Mouse (Mus musculus): ENCODE results near the gene Arhgap44. TPM values are rescaled to one million over a fixed set of nuclear protein-coding genes. Genes with fewer than 3 reads are reported as not detected.

Gene Arhgap44
- 13.1 TPM for polyA plus RNA-seq (2021)

DNA sequence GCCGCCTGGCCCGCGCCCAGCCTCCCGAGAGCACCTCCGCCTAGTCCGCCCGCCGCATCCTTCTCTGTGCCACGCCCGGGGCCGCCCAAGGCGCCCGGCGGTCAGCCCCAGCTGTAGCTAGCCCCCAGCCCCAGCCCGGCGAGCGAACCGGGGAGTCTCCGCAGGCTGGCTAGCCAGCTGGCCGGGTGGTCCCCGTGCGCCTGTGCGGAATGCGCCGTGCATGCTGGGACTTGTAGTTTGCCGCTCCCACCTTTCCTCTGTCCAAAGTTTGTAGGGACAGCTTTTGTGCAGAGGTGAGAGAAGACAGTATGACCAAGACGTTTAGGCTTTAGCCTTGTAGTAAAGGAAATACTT lies at the start of gene Arhgap44:
Gene Arhgap44, minus strand, starts transcription at position 195 of the 354 bp plus-strand sequence.
- ATAC-seq (peak; percentile 83), DNase-seq (ENCODE audit: low read depth, low spot score) (no peak)
- POLR2A ChIA-PET, result no interaction called here
- H3K27me3 ChIP-seq, result peaks cover 22% of the 10 kb centered on the region
- no peak for TF ChIP-seq CTCF (IDR thresholded peaks at IDR 0.05)
- in situ Hi-C loops (cut with MboI; ENCODE audit: low pct_unique_long_range_greater_than_20kb), result no loop called here
- CTCF ChIA-PET, result no interaction called here

- DNase-seq (ENCODE audit: low read depth, low spot score) (no peak), ATAC-seq (no peak)
- ChIA-PET CTCF (interaction anchor here (0.5 to 1.4 kb wide), 3 partner anchors 14 to 1754 kb away, joined by 3 to 5 read pairs (median 3); no protein-coding TSS in a partner anchor), POLR2A (no interaction called here)
- in situ Hi-C loops (cut with MboI; ENCODE audit: low pct_unique_long_range_greater_than_20kb), result no loop called here
- H3K27me3 ChIP-seq, result peaks cover 4% of the 10 kb centered on the region
- no peak for TF ChIP-seq CTCF (IDR thresholded peaks at IDR 0.05)
These were observed 48.9 kb upstream of the Arhgap44 start for GRCm38 (mm10) chr11:65211701-65212100.

DNA sequence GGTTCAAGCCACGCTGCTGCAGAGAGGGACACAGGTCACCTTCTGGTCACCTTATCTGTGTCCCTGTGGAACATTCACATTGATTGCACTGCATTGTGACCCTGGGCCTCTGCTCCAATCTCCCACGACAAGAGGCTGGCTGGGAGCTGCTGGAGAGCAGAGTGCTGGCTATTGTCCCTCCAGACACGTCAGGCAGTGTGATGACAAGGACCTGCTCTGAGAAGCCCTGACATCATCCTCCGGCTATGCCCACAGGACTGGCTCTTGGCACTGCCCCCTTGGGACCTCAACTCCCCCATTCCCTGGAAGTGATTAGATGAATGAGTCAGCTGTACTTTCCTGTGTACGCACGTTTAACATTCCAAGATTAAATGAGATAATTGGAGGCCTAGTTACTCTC lies 46.7 kb upstream of the Arhgap44 start:
- ATAC-seq, result peak; percentile 65
- no peak for DNase-seq (ENCODE audit: low read depth, low spot score)
- no peak for TF ChIP-seq CTCF (IDR thresholded peaks at IDR 0.05)
- CTCF ChIA-PET, result no interaction called here
- POLR2A ChIA-PET, result no interaction called here
- peaks cover 9% of the 10 kb centered on the region for H3K27me3 ChIP-seq
- in situ Hi-C loops (cut with MboI; ENCODE audit: low pct_unique_long_range_greater_than_20kb), result no loop called here

GRCm38 (mm10) chr11:65205306-65205705 lies 42.5 kb upstream of the Arhgap44 start:
- H3K27me3 ChIP-seq, result peaks cover 12% of the 10 kb centered on the region
- ChIA-PET CTCF (no interaction called here), POLR2A (no interaction called here)
- DNase-seq (ENCODE audit: low read depth, low spot score) (no peak), ATAC-seq (no peak)
- no peak for TF ChIP-seq CTCF (IDR thresholded peaks at IDR 0.05)
- in situ Hi-C loops (cut with MboI; ENCODE audit: low pct_unique_long_range_greater_than_20kb), result no loop called here

DNA sequence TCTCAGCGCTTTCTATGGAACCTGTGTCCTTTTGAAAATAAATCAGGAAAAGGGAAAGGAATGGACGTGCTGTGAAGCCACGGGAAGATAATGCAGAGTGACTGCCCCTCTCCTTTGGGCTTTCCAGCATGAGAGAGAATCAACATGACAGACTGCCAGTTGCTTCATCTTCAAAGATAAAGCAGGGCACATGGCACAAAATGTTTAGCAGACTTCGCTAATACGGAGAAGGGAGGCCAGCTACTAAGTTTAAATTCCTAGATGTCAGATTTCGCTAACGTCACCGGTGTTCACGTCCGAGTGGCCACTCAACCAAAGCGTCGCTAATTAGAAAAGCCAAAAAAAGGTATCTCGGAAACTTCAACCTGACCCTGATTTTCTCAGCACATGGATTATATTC lies 41.9 kb upstream of the Arhgap44 start:
- no peak for ATAC-seq
- H3K27me3 ChIP-seq, result peaks cover 13% of the 10 kb centered on the region
- in situ Hi-C loops (cut with MboI; ENCODE audit: low pct_unique_long_range_greater_than_20kb), result loop anchor here (5.0 kb wide), 1 partner anchor 53 kb away; no protein-coding TSS in a partner anchor
- DNase-seq (ENCODE audit: low read depth, low spot score), result no peak
- TF ChIP-seq CTCF (IDR thresholded peaks at IDR 0.05), result no peak
- ChIA-PET POLR2A (no interaction called here), CTCF (no interaction called here)

- DNase-seq (ENCODE audit: low read depth, low spot score), result no peak
- in situ Hi-C loops (cut with MboI; ENCODE audit: low pct_unique_long_range_greater_than_20kb), result loop anchor here (5.0 kb wide), 1 partner anchor 54 kb away; no protein-coding TSS in a partner anchor
- ATAC-seq, result no peak
- CTCF ChIA-PET, result no interaction called here
- H3K27me3 ChIP-seq, result peaks cover 24% of the 10 kb centered on the region
- no peak for TF ChIP-seq CTCF (IDR thresholded peaks at IDR 0.05)
- POLR2A ChIA-PET, result no interaction called here
These were observed 40.3 kb upstream of the Arhgap44 start for GRCm38 (mm10) chr11:65203020-65203419.

- in situ Hi-C loops (cut with MboI; ENCODE audit: low pct_unique_long_range_greater_than_20kb), result loop anchor here (5.0 kb wide), 1 partner anchor 55 kb away; no protein-coding TSS in a partner anchor
- no peak for ATAC-seq
- TF ChIP-seq CTCF (IDR thresholded peaks at IDR 0.05), result no peak
- POLR2A ChIA-PET, result no interaction called here
- CTCF ChIA-PET, result no interaction called here
- no peak for DNase-seq (ENCODE audit: low read depth, low spot score)
- H3K27me3 ChIP-seq, result peaks cover 24% of the 10 kb centered on the region
These were observed 39.5 kb upstream of the Arhgap44 start for GRCm38 (mm10) chr11:65202236-65202635.

- POLR2A ChIA-PET, result interaction anchor here (1.2 kb wide), 1 partner anchor 10 kb away, joined by 3 read pairs; no protein-coding TSS in a partner anchor
- no peak for TF ChIP-seq CTCF (IDR thresholded peaks at IDR 0.05)
- in situ Hi-C loops (cut with MboI; ENCODE audit: low pct_unique_long_range_greater_than_20kb), result loop anchor here (5.0 kb wide), 1 partner anchor 484 kb away; no protein-coding TSS in a partner anchor
- ATAC-seq, result no peak
- CTCF ChIA-PET, result interaction anchor here (1.1 to 1.8 kb wide), 6 partner anchors 11 to 483 kb away, joined by 3 to 7 read pairs (median 4); no protein-coding TSS in a partner anchor
- peaks cover 42% of the 10 kb centered on the region for H3K27me3 ChIP-seq
- DNase-seq (ENCODE audit: low read depth, low spot score), result no peak
These were observed 35.3 kb upstream of the Arhgap44 start for GRCm38 (mm10) chr11:65198026-65198425.

- DNase-seq (ENCODE audit: low read depth, low spot score), result peak; percentile 39
- peaks cover 43% of the 10 kb centered on the region for H3K27me3 ChIP-seq
- peak; percentile 58 for ATAC-seq
- in situ Hi-C loops (cut with MboI; ENCODE audit: low pct_unique_long_range_greater_than_20kb), result loop anchor here (5.0 kb wide), 1 partner anchor 485 kb away; no protein-coding TSS in a partner anchor
- POLR2A ChIA-PET, result interaction anchor here (1.2 kb wide), 1 partner anchor 10 kb away, joined by 3 read pairs; no protein-coding TSS in a partner anchor
- CTCF ChIA-PET, result interaction anchor here (0.7 to 1.8 kb wide), 9 partner anchors 11 to 484 kb away, joined by 3 to 7 read pairs (median 3); no protein-coding TSS in a partner anchor
- peak; percentile 96 for TF ChIP-seq CTCF (IDR thresholded peaks at IDR 0.05)
These were observed 34.5 kb upstream of the Arhgap44 start for GRCm38 (mm10) chr11:65197280-65197679.

- in situ Hi-C loops (cut with MboI; ENCODE audit: low pct_unique_long_range_greater_than_20kb), result no loop called here
- DNase-seq (ENCODE audit: low read depth, low spot score) (no peak), ATAC-seq (no peak)
- TF ChIP-seq CTCF (IDR thresholded peaks at IDR 0.05), result no peak
- CTCF ChIA-PET, result interaction anchor here (1.3 kb wide), 1 partner anchor 76 kb away, joined by 3 read pairs; no protein-coding TSS in a partner anchor
- POLR2A ChIA-PET, result no interaction called here
- H3K27me3 ChIP-seq, result peaks cover 45% of the 10 kb centered on the region
These were observed 24.2 kb upstream of the Arhgap44 start for GRCm38 (mm10) chr11:65186974-65187373.

- no peak for TF ChIP-seq CTCF (IDR thresholded peaks at IDR 0.05)
- ChIA-PET POLR2A (no interaction called here), CTCF (no interaction called here)
- in situ Hi-C loops (cut with MboI; ENCODE audit: low pct_unique_long_range_greater_than_20kb), result no loop called here
- no peak for ATAC-seq
- peaks cover 37% of the 10 kb centered on the region for H3K27me3 ChIP-seq
- no peak for DNase-seq (ENCODE audit: low read depth, low spot score)
These were observed 22.4 kb upstream of the Arhgap44 start for GRCm38 (mm10) chr11:65185114-65185513.

All from Patski (cell line).